Mouse (Mus musculus) limb, embryonic 13.5 days (tissue): Measurements from ENCODE around the gene E2f4. TPM values are rescaled to one million over a fixed set of nuclear protein-coding genes. Genes with fewer than 3 reads are reported as not detected.

ENCODE experiments used
- ATAC-seq: fragments of 200-750 bp; cut with Nextera tagmentation; 2 replicates; pipeline ENCODE4 v1.8.0; 2017; ENCODE audit warnings: low read depth, moderate number of reproducible peaks, moderate TSS enrichment; ENCODE audit not compliant: low FRiP score
- H3K27ac ChIP-seq: fragments of 300-500 bp; sonication (generic); 2 replicates; pipeline ENCODE4 v1.5.1; 2015; ENCODE audit warnings: inconsistent platforms, mild to moderate bottlenecking, moderate library complexity
- H3K27me3 ChIP-seq: fragments of 300-500 bp; sonication (generic); 2 replicates; pipeline ENCODE4 v1.6.1; 2015; ENCODE audit warnings: mild to moderate bottlenecking, inconsistent platforms
- H3K36me3 ChIP-seq: fragments of 300-500 bp; sonication (generic); 2 replicates; pipeline ENCODE4 v1.6.1; 2015; ENCODE audit warnings: inconsistent platforms, mild to moderate bottlenecking, moderate library complexity
- H3K4me1 ChIP-seq: fragments of 300-500 bp; sonication (generic); 2 replicates; pipeline ENCODE4 v1.6.1; 2015; ENCODE audit warnings: inconsistent platforms
- H3K4me2 ChIP-seq: fragments of 300-500 bp; sonication (generic); replicated peaks from 2 replicates; pipeline ENCODE4 v1.6.1; 2015; ENCODE audit warnings: inconsistent platforms, mild to moderate bottlenecking, moderate library complexity
- H3K4me3 ChIP-seq: fragments of 300-500 bp; sonication (generic); 2 replicates; pipeline ENCODE4 v1.5.1; 2015; ENCODE audit warnings: moderate library complexity, mild to moderate bottlenecking, inconsistent platforms
- H3K9ac ChIP-seq: fragments of 300-500 bp; sonication (generic); 2 replicates; pipeline ENCODE4 v1.6.1; 2015; ENCODE audit warnings: mild to moderate bottlenecking, inconsistent platforms
- H3K9me3 ChIP-seq: fragments of 300-500 bp; sonication (generic); 2 replicates; pipeline ENCODE4 v1.6.1; 2016; ENCODE audit warnings: inconsistent platforms
- WGBS: fragments of 180-500 bp; shearing (Covaris S2); methylation state at CpG from one replicate; pipeline ENCODE4 v1.1.7; 2015; 5-methylcytosine and 5-hydroxymethylcytosine counted together
- polyA plus RNA-seq: library from polyadenylated mRNA; unstranded; fragments of >200 nt; fragmentation: Nextera tagmentation; extraction: Ambion mirVana; gene quantifications from 2 replicates; pipeline ENCODE4 v1.2.1, GENCODE M21; 2015

Gene E2f4
- 73.6 and 75.4 TPM in 2 replicates for polyA plus RNA-seq

GRCm38 (mm10) chr8:105297511-105298192, at the start of gene E2f4:
Gene E2f4, plus strand, starts transcription at chr8:105297663.
- peaks cover 39% of the 10 kb centered on the region for H3K36me3 ChIP-seq
- H3K9ac ChIP-seq, result peak within 1 kb of the TSS; percentile 94
- peak within 1 kb of the TSS; percentile 97 for H3K4me2 ChIP-seq
- peak within 1 kb of the TSS; percentile 98 for H3K4me3 ChIP-seq
- peaks cover 18% of the 10 kb centered on the region for H3K4me1 ChIP-seq
- H3K27ac ChIP-seq, result peak within 1 kb of the TSS; percentile 58
- WGBS, result under 1% methylated on average over 58 of the region's 58 CpGs
- ATAC-seq, result peak; percentile 90
- no peaks in the 10 kb centered on the region for H3K9me3 ChIP-seq
- H3K27me3 ChIP-seq, result peaks cover 15% of the 10 kb centered on the region

GRCm38 (mm10) chr8:105251954-105252353, 45.5 kb upstream of the E2f4 start:
- no peak overlapping the region for H3K9ac ChIP-seq
- H3K27ac ChIP-seq, result no peak overlapping the region
- peaks cover 13% of the 10 kb centered on the region for H3K27me3 ChIP-seq
- H3K4me2 ChIP-seq, result no peak overlapping the region
- no peak for ATAC-seq
- 91% methylated on average over 6 of the region's 6 CpGs for WGBS
- H3K4me3 ChIP-seq, result no peak overlapping the region
- H3K36me3 ChIP-seq, result peaks cover 60% of the 10 kb centered on the region
- peaks cover 20% of the 10 kb centered on the region for H3K4me1 ChIP-seq
- no peaks in the 10 kb centered on the region for H3K9me3 ChIP-seq

- peak overlapping the region; percentile 90 for H3K4me2 ChIP-seq
These were observed 44.6 kb upstream of the E2f4 start for GRCm38 (mm10) chr8:105252680-105253537.

GRCm38 (mm10) chr8:105253766-105254151, 43.7 kb upstream of the E2f4 start:
- H3K27ac ChIP-seq, result no peak overlapping the region; the same call in 1 of the 2 replicates
- peak overlapping the region; percentile 76 for H3K9ac ChIP-seq
- peaks cover 44% of the 10 kb centered on the region for H3K36me3 ChIP-seq
- ATAC-seq, result no peak
- H3K4me1 ChIP-seq, result peaks cover 23% of the 10 kb centered on the region
- no peaks in the 10 kb centered on the region for H3K9me3 ChIP-seq
- peak overlapping the region; percentile 90 for H3K4me2 ChIP-seq
- H3K4me3 ChIP-seq, result peak overlapping the region; percentile 63
- peaks cover 30% of the 10 kb centered on the region for H3K27me3 ChIP-seq
- 35% methylated on average over 20 of the region's 20 CpGs for WGBS

More at GRCm38 (mm10) chr8:105252680-105253537, 44.6 kb upstream of the E2f4 start:
- Histone ChIP-seq H3K4me1 (peaks cover 20% of the 10 kb centered on the region), H3K9me3 (no peaks in the 10 kb centered on the region), H3K27ac (no peak overlapping the region), H3K4me3 (no peak overlapping the region), H3K27me3 (peaks cover 21% of the 10 kb centered on the region), H3K36me3 (peaks cover 53% of the 10 kb centered on the region), H3K9ac (0 out of 2 replicates have a peak overlapping the region, but pooled peaks have one; percentile 76)
- no peak for ATAC-seq
- 87% methylated on average over 10 of the region's 10 CpGs for WGBS

GRCm38 (mm10) chr8:105254152-105254965, 43.1 kb upstream of the E2f4 start:
- H3K4me2 ChIP-seq, result peak overlapping the region; percentile 90
- H3K4me1 ChIP-seq, result peaks cover 29% of the 10 kb centered on the region
- H3K4me3 ChIP-seq, result peak overlapping the region; percentile 63
- peak overlapping the region; percentile 84 for H3K27ac ChIP-seq
- under 1% methylated on average over 73 of the region's 74 CpGs for WGBS
- peak; percentile 87 for ATAC-seq
- no peaks in the 10 kb centered on the region for H3K9me3 ChIP-seq
- H3K27me3 ChIP-seq, result peaks cover 36% of the 10 kb centered on the region
- peak overlapping the region; percentile 76 for H3K9ac ChIP-seq
- H3K36me3 ChIP-seq, result peaks cover 38% of the 10 kb centered on the region

DNA sequence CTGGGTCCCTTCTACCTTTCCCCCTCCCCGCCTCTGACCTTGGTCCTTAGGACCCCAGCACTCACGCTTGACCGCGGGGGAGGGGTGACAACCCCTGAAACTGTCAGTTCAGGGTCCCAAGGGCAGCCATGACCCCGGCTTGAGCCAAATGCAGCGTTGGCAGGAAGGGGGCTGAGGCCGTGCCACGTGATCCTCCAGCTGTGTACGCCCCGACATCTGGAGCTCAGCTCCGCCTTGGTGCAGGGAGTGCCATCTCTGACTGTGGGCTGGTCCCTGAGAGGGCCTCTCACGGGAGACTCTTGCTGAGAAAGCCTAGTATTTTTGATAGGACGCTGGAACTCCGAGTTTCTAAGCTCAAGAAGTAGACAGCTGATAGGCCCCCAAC, 42.5 kb upstream of the E2f4 start, which contains the start of gene B3gnt9:
Gene B3gnt9 (minus strand): TSS at position 188 of the 385 bp plus-strand sequence.
- H3K36me3 ChIP-seq, result peaks cover 32% of the 10 kb centered on the region
- H3K4me3 ChIP-seq, result peak within 1 kb of the TSS; percentile 63
- peak; percentile 77 for ATAC-seq
- peaks cover 42% of the 10 kb centered on the region for H3K27me3 ChIP-seq
- no peaks in the 10 kb centered on the region for H3K9me3 ChIP-seq
- H3K4me2 ChIP-seq, result peak within 1 kb of the TSS; percentile 90
- WGBS, result 1% methylated on average over 14 of the region's 14 CpGs
- peaks cover 35% of the 10 kb centered on the region for H3K4me1 ChIP-seq
- H3K27ac ChIP-seq, result peak within 1 kb of the TSS; percentile 84
- peak within 1 kb of the TSS; percentile 76 for H3K9ac ChIP-seq

GRCm38 (mm10) chr8:105257318-105258114, 39.9 kb upstream of the E2f4 start:
- peaks cover 5% of the 10 kb centered on the region; the same call in 1 of the 2 replicates for H3K9me3 ChIP-seq
- no peak overlapping the region for H3K4me3 ChIP-seq
- peaks cover 8% of the 10 kb centered on the region for H3K36me3 ChIP-seq
- 71% methylated on average over 7 of the region's 7 CpGs for WGBS
- H3K27ac ChIP-seq, result no peak overlapping the region
- no peak for ATAC-seq
- H3K4me2 ChIP-seq, result no peak overlapping the region
- peaks cover 64% of the 10 kb centered on the region for H3K27me3 ChIP-seq
- no peak overlapping the region for H3K9ac ChIP-seq
- peaks cover 36% of the 10 kb centered on the region for H3K4me1 ChIP-seq

GRCm38 (mm10) chr8:105258911-105259720, 38.3 kb upstream of the E2f4 start:
- peaks cover 80% of the 10 kb centered on the region for H3K27me3 ChIP-seq
- H3K4me2 ChIP-seq, result peak overlapping the region; percentile 73
- 3% methylated on average over 55 of the region's 55 CpGs for WGBS
- H3K4me3 ChIP-seq, result peak overlapping the region; percentile 44
- ATAC-seq, result peak; percentile 2; the same call in 1 of the 2 replicates
- peaks cover 5% of the 10 kb centered on the region; the same call in 1 of the 2 replicates for H3K9me3 ChIP-seq
- H3K4me1 ChIP-seq, result peaks cover 26% of the 10 kb centered on the region
- no peaks in the 10 kb centered on the region for H3K36me3 ChIP-seq
- H3K27ac ChIP-seq, result no peak overlapping the region
- H3K9ac ChIP-seq, result peak overlapping the region; percentile 55

GRCm38 (mm10) chr8:105259721-105260320, 37.6 kb upstream of the E2f4 start:
- H3K27me3 ChIP-seq, result peaks cover 82% of the 10 kb centered on the region
- peak overlapping the region; percentile 55 for H3K9ac ChIP-seq
- H3K4me1 ChIP-seq, result peaks cover 27% of the 10 kb centered on the region
- H3K27ac ChIP-seq, result no peak overlapping the region
- WGBS, result 4% methylated on average over 30 of the region's 30 CpGs
- peak overlapping the region; percentile 44 for H3K4me3 ChIP-seq
- peak overlapping the region; percentile 73 for H3K4me2 ChIP-seq
- H3K9me3 ChIP-seq, result peaks cover 5% of the 10 kb centered on the region; the same call in 1 of the 2 replicates
- ATAC-seq, result peak; percentile 24; the same call in 1 of the 2 replicates
- no peaks in the 10 kb centered on the region for H3K36me3 ChIP-seq
